Mouse (Mus musculus) mouse embryonic stem cell (cell line): ENCODE results near the gene E330009J07Rik.

Source experiments
- in situ Hi-C, 2 experiments: fragments of 300-500 bp; cut with MboI; formaldehyde crosslinking; loops; 1 replicate in 1 of 2; 3 replicates in 1 of 2; pipeline ENCODE4 v1.14.3; 2019 to 2020; ENCODE audit warnings: low sequenced_read_pairs in 2 of 2, low pct_unique_long_range_greater_than_20kb in 1 of 2, mixed read lengths in 1 of 2; ENCODE audit not compliant: unreplicated experiment in 1 of 2

The E330009J07Rik gene

DNA sequence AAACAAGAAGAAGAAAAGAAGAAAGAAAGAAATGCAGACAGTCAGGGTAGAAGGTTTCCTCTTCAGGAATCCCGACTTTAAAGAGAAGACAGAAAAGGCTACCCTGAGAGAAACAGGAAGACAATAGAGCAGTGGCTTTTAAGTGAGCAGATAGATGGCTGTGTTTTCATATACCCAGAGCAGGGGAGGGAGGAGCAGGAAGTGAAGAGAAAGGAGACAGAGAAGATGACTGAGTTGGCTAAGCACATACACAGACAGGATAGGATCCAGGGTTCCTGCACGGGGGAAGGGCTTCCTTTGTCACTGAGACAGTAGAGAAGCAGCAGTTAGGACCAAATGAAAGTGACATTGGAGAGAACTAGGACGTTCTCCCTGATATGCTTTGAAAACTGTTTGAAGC lies 50.3 kb downstream of the E330009J07Rik start:
- in situ Hi-C loops: no loop called here

- in situ Hi-C loops: no loop called here
Observed at GRCm38 (mm10) chr6:40381908-40382307, 54.0 kb downstream of the E330009J07Rik start.

DNA sequence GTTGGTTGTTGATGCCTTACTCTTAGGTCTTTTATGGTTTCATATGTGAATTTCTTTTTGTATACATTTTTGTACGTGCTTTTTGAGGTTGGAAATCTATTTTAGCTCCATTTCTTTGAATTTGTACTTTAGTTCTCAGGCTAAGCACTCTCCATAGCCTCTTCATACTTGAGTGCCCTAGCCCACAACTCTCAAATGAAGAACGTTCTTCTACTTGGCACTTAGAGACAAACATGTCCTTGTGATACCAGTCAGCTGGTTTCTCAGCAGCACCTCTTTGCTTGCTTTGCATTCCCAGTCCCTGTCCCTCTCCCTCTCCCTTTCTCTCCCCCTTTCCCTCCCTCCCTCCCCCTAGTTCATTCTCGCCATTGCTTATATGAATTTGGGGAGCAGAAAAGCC lies 55.8 kb downstream of the E330009J07Rik start:
- in situ Hi-C loops: no loop called here

GRCm38 (mm10) chr6:40371031-40371430 lies 64.9 kb downstream of the E330009J07Rik start:
- in situ Hi-C loops: loop anchor here in 1 of 2 experiments (25.0 kb wide), 1 partner anchor 1916 kb away; the partner anchor contains the start of gene Clcn1

DNA sequence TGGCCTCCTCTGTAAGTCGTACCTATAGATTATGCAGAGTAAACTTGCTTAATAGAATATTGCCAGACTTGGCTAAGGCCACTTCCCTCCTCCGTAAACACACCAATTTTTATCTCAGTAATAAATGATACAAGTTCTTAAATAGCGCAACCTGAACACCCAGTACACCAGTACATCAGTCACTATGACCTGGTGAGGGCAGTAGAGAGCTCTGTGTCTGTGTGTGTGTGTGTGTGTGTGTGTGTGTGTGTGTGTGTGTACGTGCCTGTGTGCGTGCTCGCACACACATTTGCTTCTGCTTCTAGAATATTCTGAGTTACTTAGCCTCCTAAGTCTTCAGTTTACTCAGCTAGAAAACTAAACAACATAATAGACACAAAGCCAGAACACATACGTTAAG lies 82.6 kb downstream of the E330009J07Rik start:
- in situ Hi-C loops: loop anchor here in 1 of 2 experiments (25.0 kb wide), 1 partner anchor 1934 kb away; the partner anchor contains the start of gene Clcn1
